Mouse (Mus musculus): ENCODE data around the gene 1810009A15Rik. TPM values are rescaled to one million over a fixed set of nuclear protein-coding genes. Genes with fewer than 3 reads are reported as not detected.

1810009A15Rik gene
- polyA plus RNA-seq, 1 experiment, result 6.6 TPM

DNA sequence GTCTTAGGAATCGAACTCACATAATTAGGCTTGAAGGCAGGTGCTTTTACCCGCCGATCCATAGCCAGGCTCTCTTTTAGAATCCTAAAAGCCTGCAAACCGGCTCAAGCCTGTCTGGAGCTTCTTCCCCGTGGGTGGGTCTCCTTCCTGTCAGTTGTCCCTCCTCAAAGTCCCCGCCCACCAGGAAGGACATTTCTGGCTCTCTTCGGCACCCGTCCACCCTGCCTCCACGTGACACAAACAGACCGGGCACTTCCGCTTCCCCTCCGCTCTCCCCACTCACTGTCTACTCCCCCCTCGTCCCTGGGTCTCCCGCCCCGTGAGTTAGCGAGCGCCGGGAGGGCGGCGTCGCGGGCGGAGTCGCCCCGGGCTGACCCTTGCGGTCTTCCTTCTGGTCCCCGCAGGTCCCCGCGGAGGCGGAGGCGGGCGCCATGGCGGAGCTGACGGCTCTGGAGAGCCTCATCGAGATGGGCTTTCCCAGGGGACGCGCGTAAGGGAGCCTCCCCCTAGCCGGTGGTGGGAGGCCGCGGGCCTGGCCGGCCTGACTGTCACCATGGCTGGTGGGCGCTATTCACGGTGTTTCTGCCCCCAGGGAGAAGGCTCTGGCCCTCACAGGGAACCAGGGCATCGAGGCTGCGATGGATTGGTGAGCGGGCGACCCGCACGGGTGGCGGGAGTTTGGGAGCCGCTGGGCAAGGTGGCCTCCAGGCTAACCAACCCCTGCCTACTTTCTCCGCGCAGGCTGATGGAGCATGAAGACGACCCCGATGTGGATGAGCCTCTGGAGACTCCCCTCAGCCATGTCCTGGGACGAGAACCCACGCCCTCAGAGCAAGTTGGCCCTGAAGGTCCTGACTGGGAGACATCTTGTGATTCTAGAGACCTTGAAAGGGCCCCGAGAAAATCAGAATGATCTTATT, 17.1 kb upstream of the 1810009A15Rik start, which contains the start of gene Ubxn1:
Gene Ubxn1, plus strand, starts transcription at position 230 of the 920 bp plus-strand sequence.
- no peak for TF ChIP-seq TAL1 (IDR thresholded peaks at IDR 0.05; ENCODE audit: low read length)
- TF ChIP-seq GATA1 (IDR thresholded peaks at IDR 0.05; ENCODE audit: low read length), result no peak
- H3K27me3 ChIP-seq (ENCODE audit: control insufficient read depth), result no peaks in the 10 kb centered on the region
- peaks cover 45% of the 10 kb centered on the region for H3K4me1 ChIP-seq (ENCODE audit: control insufficient read depth)
- peaks cover 42% of the 10 kb centered on the region for H3K36me3 ChIP-seq (ENCODE audit: control insufficient read depth)
- no peaks in the 10 kb centered on the region for H3K9me3 ChIP-seq (ENCODE audit: control insufficient read depth, low read length)
- peak within 1 kb of the TSS; percentile 90 for H3K4me3 ChIP-seq (replicated peaks)

GRCm38 (mm10) chr19:8872266-8872840, 16.3 kb upstream of the 1810009A15Rik start:
- Histone ChIP-seq H3K9me3 (ENCODE audit: control insufficient read depth, low read length) (no peaks in the 10 kb centered on the region), H3K4me1 (ENCODE audit: control insufficient read depth) (peaks cover 45% of the 10 kb centered on the region), H3K27me3 (ENCODE audit: control insufficient read depth) (no peaks in the 10 kb centered on the region), H3K4me3 (replicated peaks) (peak overlapping the region; percentile 90), H3K36me3 (ENCODE audit: control insufficient read depth) (peaks cover 49% of the 10 kb centered on the region)
- TF ChIP-seq TAL1 (IDR thresholded peaks at IDR 0.05; ENCODE audit: low read length), result no peak
- no peak for TF ChIP-seq GATA1 (IDR thresholded peaks at IDR 0.05; ENCODE audit: low read length)

DNA sequence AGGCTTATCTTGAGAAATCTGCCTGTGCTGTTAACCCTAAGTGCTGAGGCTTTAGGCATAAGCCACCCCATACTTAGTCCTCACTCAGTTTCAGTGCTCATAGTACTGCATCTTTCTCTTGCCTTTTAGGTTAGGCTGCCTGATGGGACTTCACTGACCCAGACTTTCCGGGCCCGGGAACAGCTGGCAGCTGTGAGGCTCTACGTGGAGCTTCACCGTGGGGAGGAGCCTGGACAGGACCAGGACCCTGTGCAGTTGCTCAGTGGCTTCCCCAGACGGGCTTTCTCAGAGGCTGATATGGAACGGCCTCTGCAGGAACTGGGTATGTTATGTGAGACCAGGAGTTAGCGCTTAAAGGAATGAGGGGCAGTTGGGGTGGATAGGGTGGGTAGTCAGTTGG, 13.6 kb upstream of the 1810009A15Rik start:
- Histone ChIP-seq H3K36me3 (ENCODE audit: control insufficient read depth) (peaks cover 65% of the 10 kb centered on the region), H3K4me3 (replicated peaks) (no peak overlapping the region), H3K9me3 (ENCODE audit: control insufficient read depth, low read length) (no peaks in the 10 kb centered on the region), H3K4me1 (ENCODE audit: control insufficient read depth) (peaks cover 54% of the 10 kb centered on the region), H3K27me3 (ENCODE audit: control insufficient read depth) (no peaks in the 10 kb centered on the region)
- TF ChIP-seq GATA1 (IDR thresholded peaks at IDR 0.05; ENCODE audit: low read length), result no peak
- TF ChIP-seq TAL1 (IDR thresholded peaks at IDR 0.05; ENCODE audit: low read length), result no peak

DNA sequence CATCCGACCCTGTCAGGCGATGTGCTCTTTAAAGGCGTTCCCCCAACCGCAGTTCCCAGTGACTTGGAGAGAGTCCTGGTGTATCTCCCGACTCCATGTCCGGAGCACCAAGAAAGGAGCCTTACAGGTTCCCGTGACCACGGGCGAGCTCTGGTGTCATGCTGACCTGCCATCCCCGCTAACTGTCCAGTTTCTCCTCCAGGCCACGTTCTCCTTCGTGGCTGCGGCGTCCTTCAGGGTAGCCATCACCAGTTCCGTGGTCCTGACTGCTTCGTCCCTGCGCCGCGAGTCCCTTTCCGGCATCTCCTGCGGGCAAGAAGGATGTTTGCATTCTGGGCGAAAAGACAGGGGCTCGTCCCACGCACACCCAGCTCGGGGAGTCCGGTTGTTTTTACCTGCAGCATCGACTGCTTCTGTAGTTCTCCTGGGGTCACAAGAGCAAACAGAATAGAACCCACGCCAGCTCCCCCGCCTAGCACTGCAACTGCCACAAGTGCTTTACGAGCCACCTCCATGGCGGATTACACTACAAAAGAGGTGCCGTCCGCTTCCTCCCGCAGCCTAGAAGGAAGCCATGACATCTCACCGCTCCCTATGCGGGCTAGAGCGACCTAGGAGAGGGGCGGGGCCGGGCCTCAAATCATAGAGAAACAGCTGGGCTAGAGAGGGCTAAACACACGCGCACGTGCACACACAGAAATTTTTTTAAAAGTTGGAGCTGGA, 8.2 kb upstream of the 1810009A15Rik start, which contains the start of gene Uqcc3:
Gene Uqcc3, minus strand, starts transcription at position 613 of the 723 bp plus-strand sequence.
- Histone ChIP-seq H3K4me3 (replicated peaks) (peak within 1 kb of the TSS; percentile 73), H3K9me3 (ENCODE audit: control insufficient read depth, low read length) (no peaks in the 10 kb centered on the region), H3K4me1 (ENCODE audit: control insufficient read depth) (peaks cover 23% of the 10 kb centered on the region), H3K36me3 (ENCODE audit: control insufficient read depth) (peaks cover 33% of the 10 kb centered on the region), H3K27me3 (ENCODE audit: control insufficient read depth) (no peaks in the 10 kb centered on the region)
- TF ChIP-seq TAL1 (IDR thresholded peaks at IDR 0.05; ENCODE audit: low read length) (no peak; the same call in 2 of the 3 replicates), GATA1 (IDR thresholded peaks at IDR 0.05; ENCODE audit: low read length) (no peak)

GRCm38 (mm10) chr19:8881034-8881392, 7.6 kb upstream of the 1810009A15Rik start:
- TF ChIP-seq TAL1 (IDR thresholded peaks at IDR 0.05; ENCODE audit: low read length), result no peak
- H3K36me3 ChIP-seq (ENCODE audit: control insufficient read depth), result peaks cover 28% of the 10 kb centered on the region
- H3K9me3 ChIP-seq (ENCODE audit: control insufficient read depth, low read length), result no peaks in the 10 kb centered on the region
- no peaks in the 10 kb centered on the region for H3K27me3 ChIP-seq (ENCODE audit: control insufficient read depth)
- H3K4me1 ChIP-seq (ENCODE audit: control insufficient read depth), result peaks cover 24% of the 10 kb centered on the region
- H3K4me3 ChIP-seq (replicated peaks), result peak overlapping the region; percentile 73

DNA sequence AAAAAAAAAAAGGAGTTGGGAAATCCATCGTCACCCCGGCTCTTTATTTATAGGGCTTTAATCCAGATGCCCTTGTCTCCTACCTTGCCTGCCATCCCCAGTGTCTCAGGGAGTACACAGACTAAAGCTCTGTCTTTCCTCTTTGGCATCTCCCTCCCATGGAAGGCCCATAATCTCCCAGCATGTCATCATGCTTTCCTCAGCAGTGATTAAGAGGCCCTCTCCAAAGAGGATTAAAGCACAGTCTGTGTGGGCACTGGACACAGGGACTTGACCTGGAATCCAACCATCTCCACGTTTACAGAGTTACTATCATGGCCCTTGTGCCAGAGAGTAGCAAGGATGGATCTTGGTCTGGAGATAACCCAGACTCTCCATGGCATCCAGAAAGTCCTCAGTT, 5.0 kb upstream of the 1810009A15Rik start, which contains the start of the genes Lbhd1 and Gm49403:
Gene Lbhd1, plus strand, starts transcription at position 117 of the 400 bp plus-strand sequence.
Gene Gm49403, plus strand, starts transcription at position 315 of the 400 bp plus-strand sequence.
- TF ChIP-seq GATA1 (IDR thresholded peaks at IDR 0.05; ENCODE audit: low read length) (no peak), TAL1 (IDR thresholded peaks at IDR 0.05; ENCODE audit: low read length) (no peak)
- peaks cover 5% of the 10 kb centered on the region for H3K36me3 ChIP-seq (ENCODE audit: control insufficient read depth)
- peaks cover 46% of the 10 kb centered on the region for H3K4me1 ChIP-seq (ENCODE audit: control insufficient read depth)
- no peaks in the 10 kb centered on the region for H3K9me3 ChIP-seq (ENCODE audit: control insufficient read depth, low read length)
- no peak within 1 kb of the TSS for H3K4me3 ChIP-seq (replicated peaks)
- no peaks in the 10 kb centered on the region for H3K27me3 ChIP-seq (ENCODE audit: control insufficient read depth)

DNA sequence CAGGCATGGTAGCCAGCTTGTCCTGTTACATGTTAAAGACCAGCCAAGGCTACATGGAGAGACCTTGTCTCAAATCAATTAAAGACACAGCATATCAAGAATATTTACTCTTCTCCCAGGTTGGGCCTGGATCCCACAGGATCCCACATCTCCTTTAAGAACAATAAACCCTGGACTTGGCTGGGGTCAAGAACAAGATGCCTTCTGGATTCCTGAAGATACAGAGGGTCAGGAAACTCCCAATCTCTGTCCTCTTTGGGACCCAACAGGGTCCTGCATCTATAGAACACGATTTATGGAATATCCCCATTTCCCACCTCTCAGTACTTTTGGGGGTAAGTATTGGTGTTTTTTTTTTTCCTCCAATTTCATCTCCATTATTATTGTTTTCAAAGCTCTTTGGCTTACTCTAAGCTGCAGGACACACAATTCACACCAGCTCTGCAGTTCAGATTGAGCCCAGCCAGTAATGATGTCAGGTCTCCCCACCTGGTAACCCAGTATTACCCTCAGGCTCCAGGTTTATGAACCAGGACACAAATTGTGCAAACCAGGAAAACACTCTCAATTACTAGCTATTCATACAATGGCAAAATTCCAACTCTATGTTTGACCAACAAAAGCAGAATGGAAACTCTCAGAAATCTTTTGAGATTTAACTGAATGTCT, 1.6 kb upstream of the 1810009A15Rik start:
- peak overlapping the region; percentile 72 for H3K4me3 ChIP-seq (replicated peaks)
- TF ChIP-seq TAL1 (IDR thresholded peaks at IDR 0.05; ENCODE audit: low read length) (no peak), GATA1 (IDR thresholded peaks at IDR 0.05; ENCODE audit: low read length) (no peak)
- no peaks in the 10 kb centered on the region for H3K27me3 ChIP-seq (ENCODE audit: control insufficient read depth)
- peaks cover 20% of the 10 kb centered on the region for H3K36me3 ChIP-seq (ENCODE audit: control insufficient read depth)
- no peaks in the 10 kb centered on the region for H3K9me3 ChIP-seq (ENCODE audit: control insufficient read depth, low read length)
- peaks cover 50% of the 10 kb centered on the region for H3K4me1 ChIP-seq (ENCODE audit: control insufficient read depth)
